Mouse (Mus musculus) heart, postnatal 10 days (tissue): ENCODE results near the gene Prl3d3. TPM values are rescaled to one million over a fixed set of nuclear protein-coding genes. Genes with fewer than 3 reads are reported as not detected.
"Not testable (repeated sequence)": the region's sequence is repeated elsewhere in the genome, so short reads cannot be mapped to it uniquely, and the experiment has no call there.

Experiments used
- DNase-seq, 2 experiments: peaks; one replicate each; pipeline ENCODE4 v3.0.0; 2021
- intact Hi-C: fragments of 180-260 bp; cut with DNase I; formaldehyde crosslinking; loops from one replicate; pipeline ENCODE4 v1.15.1; 2025
- total RNA-seq, 2 experiments: library from RNA; stranded (reverse); gene quantifications; 2 replicates each; pipeline ENCODE4 v1.2.3; 2021

Prl3d3 gene
- not detected for total RNA-seq

GRCm38 (mm10) chr13:27156490-27156889 is at the start of gene Prl3d3:
Gene Prl3d3, plus strand, starts transcription at chr13:27156790.
- DNase-seq, intact Hi-C loops: not testable (repeated sequence)

- intact Hi-C loops: not testable (repeated sequence)
These were observed 35.2 kb upstream of the Prl3d3 start, which contains the start of gene Prl3d2 for GRCm38 (mm10) chr13:27121398-27121797. Gene Prl3d2, plus strand, starts transcription at chr13:27121698.

GRCm38 (mm10) chr13:27148264-27148663 is 8.3 kb upstream of the Prl3d3 start:
- no peak for DNase-seq
- intact Hi-C loops: no loop called here

More at GRCm38 (mm10) chr13:27121398-27121797, 35.2 kb upstream of the Prl3d3 start, which contains the start of gene Prl3d2:
- not testable (repeated sequence) for DNase-seq

GRCm38 (mm10) chr13:27196359-27196758 is 39.8 kb downstream of the Prl3d3 start, which contains the start of gene Prl3c1:
Gene Prl3c1, plus strand, starts transcription at chr13:27196659.
- no peak for DNase-seq
- intact Hi-C loops: no loop called here

Other genes starting within 250 kb of the Prl3d3 start
- gene Prl, start 99.2 kb upstream of the Prl3d3 start, total RNA-seq: not detected
- gene Prl3d1, start 62.6 kb upstream of the Prl3d3 start, total RNA-seq: not detected
- gene Prl3d2, start 35.1 kb upstream of the Prl3d3 start, total RNA-seq: not detected
- gene Prl3c1, start 39.9 kb downstream of the Prl3d3 start, total RNA-seq: not detected
- not detected for gene Prl3b1, start 85.1 kb downstream of the Prl3d3 start, total RNA-seq
- not detected for gene Prl3a1, start 102.6 kb downstream of the Prl3d3 start, total RNA-seq
- gene Prl6a1, start 155.8 kb downstream of the Prl3d3 start, total RNA-seq: not detected
- not detected for gene Prl8a2, start 188.9 kb downstream of the Prl3d3 start, total RNA-seq
- gene Prl2b1, start 234.1 kb downstream of the Prl3d3 start, total RNA-seq: not detected